Comparison of ENCODE assay signal across 8 mouse cellular contexts in genomic region chr4:117682463-117682862, GRCm38 (mm10). TPM values are rescaled to one million over a fixed set of nuclear protein-coding genes. Genes with fewer than 3 reads are reported as not detected.
A peak's percentile ranks its signal among the peaks of the same experiment; 100 is the strongest.
DNase-seq lines count a peak whose midpoint lies in the region; ATAC-seq lines count a peak whose summit lies in the region.

No protein-coding gene starts in this region.

- H3K9ac ChIP-seq in lung, embryonic 15.5 days: peak overlapping the region; percentile 51
- peak overlapping the region; percentile 69; the same call in 1 of the 2 replicates for H3K9ac ChIP-seq in forebrain, embryonic 11.5 days (ENCODE audit: low read length)
- no peak overlapping the region for H3K9ac ChIP-seq in limb, embryonic 11.5 days (ENCODE audit: low read length)
- 0 out of 2 replicates have a peak overlapping the region, but pooled peaks have one; percentile 20 for H3K9ac ChIP-seq in neural tube, embryonic 15.5 days (replicated peaks)

- no peak for ATAC-seq in lung, embryonic 15.5 days (ENCODE audit: borderline replicate concordance, extremely low read depth, low FRiP score, low TSS enrichment)
- ATAC-seq in forebrain, embryonic 11.5 days (replicated peaks; ENCODE audit: low FRiP score): peak; percentile 53; the same call in 1 of the 2 replicates
- ATAC-seq in limb, embryonic 11.5 days (ENCODE audit: insufficient number of reproducible peaks, low FRiP score, low TSS enrichment, low read depth): no peak
- peak; percentile 32; the same call in 1 of the 2 replicates for ATAC-seq in neural tube, embryonic 15.5 days (ENCODE audit: low FRiP score)

- peaks cover 11% of the 10 kb centered on the region for H3K4me1 ChIP-seq in lung, embryonic 15.5 days
- H3K4me1 ChIP-seq in forebrain, embryonic 11.5 days (replicated peaks; ENCODE audit: control insufficient read depth, insufficient read depth, low read length): peaks cover 3% of the 10 kb centered on the region; the same call in 1 of the 2 replicates
- H3K4me1 ChIP-seq in limb, embryonic 11.5 days (ENCODE audit: control insufficient read depth, insufficient read depth, low read length): peaks cover 4% of the 10 kb centered on the region
- peaks cover 17% of the 10 kb centered on the region for H3K4me1 ChIP-seq in neural tube, embryonic 15.5 days

- H3K27me3 ChIP-seq in lung, embryonic 15.5 days: no peaks in the 10 kb centered on the region
- no peaks in the 10 kb centered on the region for H3K27me3 ChIP-seq in forebrain, embryonic 11.5 days (ENCODE audit: control insufficient read depth, insufficient read depth, low read length)
- H3K27me3 ChIP-seq in limb, embryonic 11.5 days (ENCODE audit: control insufficient read depth, insufficient read depth, low read length): no peaks in the 10 kb centered on the region
- H3K27me3 ChIP-seq in neural tube, embryonic 15.5 days (replicated peaks): no peaks in the 10 kb centered on the region

- no peak overlapping the region for H3K27ac ChIP-seq in lung, embryonic 15.5 days
- H3K27ac ChIP-seq in forebrain, embryonic 11.5 days (ENCODE audit: low read depth, low read length): no peak overlapping the region
- no peak overlapping the region for H3K27ac ChIP-seq in limb, embryonic 11.5 days (replicated peaks; ENCODE audit: low read depth, low read length)
- H3K27ac ChIP-seq in neural tube, embryonic 15.5 days (replicated peaks): peak overlapping the region; percentile 63; the same call in 1 of the 2 replicates

- peaks cover 30% of the 10 kb centered on the region for H3K36me3 ChIP-seq in lung, embryonic 15.5 days
- no peaks in the 10 kb centered on the region for H3K36me3 ChIP-seq in forebrain, embryonic 11.5 days (ENCODE audit: control insufficient read depth, insufficient read depth, low read length)
- no peaks in the 10 kb centered on the region; the same call in 1 of the 2 replicates for H3K36me3 ChIP-seq in limb, embryonic 11.5 days (ENCODE audit: control insufficient read depth, insufficient read depth, low read length)
- peaks cover 25% of the 10 kb centered on the region for H3K36me3 ChIP-seq in neural tube, embryonic 15.5 days

- peak overlapping the region; percentile 51 for H3K4me3 ChIP-seq in lung, embryonic 15.5 days
- H3K4me3 ChIP-seq in forebrain, embryonic 11.5 days (ENCODE audit: low read depth, low read length): peak overlapping the region; percentile 79
- peak overlapping the region; percentile 87; the same call in 1 of the 2 replicates for H3K4me3 ChIP-seq in limb, embryonic 11.5 days (ENCODE audit: low read depth, low read length)
- H3K4me3 ChIP-seq in neural tube, embryonic 15.5 days (replicated peaks): peak overlapping the region; percentile 94

- DNase-seq in lung, adult 18-20 months: no peak
- no peak for DNase-seq in forebrain, embryonic 11.5 days (ENCODE audit: low spot score)
- no peak for DNase-seq in limb, embryonic 11.5 days (ENCODE audit: low spot score)
- no peak for DNase-seq in cerebellum, postnatal 10 days
- DNase-seq in left cerebral cortex, adult 8-10 months (ENCODE audit: low spot score in 2 of 2): no peak
- no peak for DNase-seq in spleen, postnatal 4 days (ENCODE audit: low spot score in 2 of 2)

- H3K4me2 ChIP-seq in lung, embryonic 15.5 days: peak overlapping the region; percentile 69
- peak overlapping the region; percentile 76 for H3K4me2 ChIP-seq in forebrain, embryonic 11.5 days (ENCODE audit: low read depth, low read length, severe bottlenecking)
- peak overlapping the region; percentile 84; the same call in 1 of the 2 replicates for H3K4me2 ChIP-seq in limb, embryonic 11.5 days (ENCODE audit: low read depth, severe bottlenecking)
- H3K4me2 ChIP-seq in neural tube, embryonic 15.5 days: peak overlapping the region; percentile 94

- H3K9me3 ChIP-seq in lung, embryonic 15.5 days: no peaks in the 10 kb centered on the region
- H3K9me3 ChIP-seq in forebrain, embryonic 11.5 days (ENCODE audit: control insufficient read depth, low read length): no peaks in the 10 kb centered on the region
- H3K9me3 ChIP-seq in limb, embryonic 11.5 days (ENCODE audit: control insufficient read depth, low read length): no peaks in the 10 kb centered on the region
- no peaks in the 10 kb centered on the region for H3K9me3 ChIP-seq in neural tube, embryonic 15.5 days (replicated peaks)

RNA-seq across cellular contexts. Expression of gene Dmap1, which starts 0.4 kb away (rescaled TPM):
- 58.7 and 60.3 TPM in 2 replicates for polyA plus RNA-seq in lung, embryonic 15.5 days (2015; fragmentation: Nextera tagmentation; extraction: Ambion mirVana)
- 79.1 and 85.9 TPM in 2 replicates for polyA plus RNA-seq in forebrain, embryonic 11.5 days (2014; fragmentation: Nextera tagmentation; extraction: Ambion mirVana)
- polyA plus RNA-seq in limb, embryonic 11.5 days (2014; fragmentation: Nextera tagmentation; extraction: Ambion mirVana): 90.5 and 93.2 TPM in 2 replicates
- polyA plus RNA-seq in neural tube, embryonic 15.5 days (2015; fragmentation: Nextera tagmentation; extraction: Ambion mirVana): 70.7 and 73.1 TPM in 2 replicates
- total RNA-seq in left cerebral cortex, adult 8-10 months (2022): 10 to 100 TPM; 39.4 to 44.3 (median 41.7) TPM

RNA-seq across cellular contexts. Expression of gene Gm12845, which starts 41.7 kb away (rescaled TPM):
- not detected in 2 replicates for polyA plus RNA-seq in lung, embryonic 15.5 days (2015; fragmentation: Nextera tagmentation; extraction: Ambion mirVana)
- polyA plus RNA-seq in forebrain, embryonic 11.5 days (2014; fragmentation: Nextera tagmentation; extraction: Ambion mirVana): not detected in 2 replicates
- not detected in 2 replicates for polyA plus RNA-seq in limb, embryonic 11.5 days (2014; fragmentation: Nextera tagmentation; extraction: Ambion mirVana)
- polyA plus RNA-seq in neural tube, embryonic 15.5 days (2015; fragmentation: Nextera tagmentation; extraction: Ambion mirVana): not detected in 2 replicates
- not detected for total RNA-seq in left cerebral cortex, adult 8-10 months (2022)

Comparison
In these comparisons a context has a peak if more than half of its experiments do, and no peak if none do; other contexts are left out.
1. ATAC-seq: peak in forebrain, embryonic 11.5 days (single experiment) and neural tube, embryonic 15.5 days (single experiment); none in lung, embryonic 15.5 days (single experiment) and limb, embryonic 11.5 days (single experiment).
2. Peak in every context shown above with its lines, with median percentiles within 50 percentile points of each other: H3K4me2 ChIP-seq and H3K4me3 ChIP-seq.